Mouse (Mus musculus) CD4-positive, CD25-positive, alpha-beta regulatory T cell, adult 9 weeks (primary cell): ENCODE data around the gene Gm2012. TPM values are rescaled to one million over a fixed set of nuclear protein-coding genes. Genes with fewer than 3 reads are reported as not detected.

ENCODE experiments used
- polyA plus RNA-seq: library from polyadenylated mRNA; unstranded; fragments of 100-300 nt; shearing (Covaris generic); gene quantifications from one replicate; pipeline ENCODE4 v1.2.1, GENCODE M21; 2017

Gene Gm2012
- not detected for polyA plus RNA-seq

GRCm38 (mm10) chrX:26231255-26231654 is at the start of gene Gm2012:
Gm2012 (minus strand) TSS chrX:26231355.

Other genes with a start within 250 kb of the Gm2012 start
- gene Gm5168, start 180.3 kb downstream of the Gm2012 start, polyA plus RNA-seq = not detected
- gene Gm2030, start 78.7 kb upstream of the Gm2012 start, polyA plus RNA-seq = not detected